Mouse (Mus musculus): ENCODE data around the gene Chil4.
"Not testable (repeated sequence)": the region's sequence is repeated elsewhere in the genome, so short reads cannot be mapped to it uniquely, and the experiment has no call there.

Gene Chil4

GRCm38 (mm10) chr3:106219407-106219806 lies at the start of gene Chil4:
TSS of gene Chil4 (minus strand) at chr3:106219507.
- no peak for DNase-seq (ENCODE audit: low spot score)

GRCm38 (mm10) chr3:106265854-106266253 lies 46.5 kb upstream of the Chil4 start:
- DNase-seq (ENCODE audit: low spot score), result no peak

- DNase-seq (ENCODE audit: low spot score), result no peak
Measured at GRCm38 (mm10) chr3:106264854-106265253, 45.5 kb upstream of the Chil4 start.

DNA sequence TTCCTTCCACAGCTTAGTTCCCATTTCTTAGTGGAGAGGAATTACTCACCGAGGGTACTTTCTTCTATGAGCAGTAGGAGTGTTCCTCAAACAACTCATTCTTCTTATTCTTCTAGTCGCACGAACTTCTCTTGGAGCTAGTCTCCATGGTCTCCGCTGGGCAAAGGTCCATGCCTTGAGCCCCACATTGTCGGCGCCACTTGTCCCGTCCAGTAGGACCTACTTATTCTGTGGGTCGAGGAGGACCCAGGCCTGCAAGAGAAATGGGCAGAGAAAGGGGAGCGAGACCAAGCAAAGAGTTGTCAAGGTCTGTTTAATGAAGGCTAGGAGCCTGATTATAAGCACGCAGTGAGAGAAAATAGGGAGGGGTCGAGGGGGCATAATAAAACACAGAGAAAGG lies 37.8 kb upstream of the Chil4 start:
- DNase-seq (ENCODE audit: low spot score), result not testable (repeated sequence)

DNA sequence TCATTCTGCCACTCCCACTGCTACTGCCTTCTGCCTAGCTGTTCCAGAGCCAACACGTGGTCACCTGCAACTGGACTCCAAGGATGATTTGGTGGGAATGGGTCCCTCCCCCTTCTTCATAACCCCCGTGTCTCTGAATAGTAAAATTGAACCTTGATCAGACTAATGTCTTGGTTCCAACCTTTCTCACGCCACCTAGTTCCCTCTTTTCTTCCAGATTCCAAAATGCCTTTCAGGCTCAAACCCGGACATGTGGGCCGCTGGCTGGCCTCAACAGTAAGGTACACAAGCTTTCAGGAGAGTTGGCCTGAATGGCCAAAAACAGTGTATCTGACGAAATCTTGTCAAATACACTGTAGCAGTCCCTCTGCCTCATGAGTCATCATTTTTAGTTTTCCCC lies 33.4 kb upstream of the Chil4 start:
- DNase-seq (ENCODE audit: low spot score), result no peak

- not testable (repeated sequence) for DNase-seq (ENCODE audit: low spot score)
Measured at GRCm38 (mm10) chr3:106250763-106251399, 31.6 kb upstream of the Chil4 start.

DNA sequence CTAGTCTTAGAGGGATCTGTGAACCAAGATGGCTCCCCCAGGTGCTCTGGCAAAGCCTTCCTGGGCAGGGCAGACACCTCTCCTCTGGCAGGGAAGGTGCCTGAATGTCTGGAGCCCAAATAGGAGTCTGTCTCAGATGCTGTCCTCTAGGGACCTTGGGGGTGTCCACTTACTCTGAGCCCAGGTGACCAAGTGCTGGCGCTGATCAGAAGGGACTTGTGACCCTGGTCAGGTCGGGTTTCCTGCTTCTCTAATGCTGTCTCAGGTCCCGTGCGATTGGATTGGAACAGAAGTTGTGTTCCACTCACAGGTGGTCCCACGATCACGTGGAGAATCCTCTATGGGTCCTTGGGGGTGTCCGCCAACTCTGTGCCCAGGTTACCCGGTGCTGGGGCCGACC lies 28.1 kb upstream of the Chil4 start:
- DNase-seq (ENCODE audit: low spot score), result not testable (repeated sequence)

DNA sequence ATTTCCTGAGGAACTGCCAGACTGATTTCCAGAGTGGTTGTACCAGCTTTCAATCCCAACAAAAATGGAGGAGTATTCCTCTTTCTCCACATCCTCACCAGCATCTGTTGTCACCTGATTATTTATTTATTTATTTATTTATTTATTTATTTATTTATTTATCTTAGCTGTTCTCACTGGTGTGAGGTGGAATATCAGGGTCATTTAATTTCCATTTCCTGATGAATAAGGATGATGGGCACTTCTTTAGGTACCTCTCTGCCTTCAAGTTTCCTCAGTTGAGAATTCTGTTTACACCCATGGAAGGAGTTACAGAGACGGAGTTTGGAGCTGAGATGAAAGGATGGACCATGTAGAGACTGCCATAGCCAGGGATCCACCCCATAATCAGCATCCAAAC lies 20.9 kb upstream of the Chil4 start:
- not testable (repeated sequence) for DNase-seq (ENCODE audit: low spot score)

DNA sequence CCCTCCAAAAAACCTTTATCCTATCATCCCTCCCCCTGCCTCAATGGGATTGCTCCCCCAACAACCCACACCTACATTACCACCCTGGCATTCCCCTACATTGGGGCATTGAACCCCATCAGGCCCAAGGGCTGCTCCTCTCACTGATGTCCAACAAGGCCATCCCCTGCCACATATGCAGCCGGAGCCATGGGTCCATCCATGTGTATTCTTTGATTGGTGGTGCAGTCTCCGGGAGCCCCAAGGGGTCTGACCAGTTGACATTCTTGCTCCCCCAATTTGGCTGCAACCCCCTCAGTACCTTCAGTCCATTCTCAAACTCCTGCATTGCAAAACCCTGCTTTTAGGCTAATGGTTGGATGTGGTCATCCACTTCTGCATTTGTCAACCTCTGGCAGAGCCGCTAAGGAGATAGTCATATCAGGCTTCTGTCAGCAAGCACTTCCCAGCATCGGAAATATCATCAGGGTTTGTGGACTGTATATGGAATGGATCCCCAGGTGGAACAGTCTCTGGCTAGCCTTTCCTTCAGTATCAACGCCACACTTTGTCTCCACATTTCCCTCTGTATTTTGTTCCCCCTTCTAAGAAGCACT lies 20.0 kb upstream of the Chil4 start:
- DNase-seq (ENCODE audit: low spot score), result no peak

DNA sequence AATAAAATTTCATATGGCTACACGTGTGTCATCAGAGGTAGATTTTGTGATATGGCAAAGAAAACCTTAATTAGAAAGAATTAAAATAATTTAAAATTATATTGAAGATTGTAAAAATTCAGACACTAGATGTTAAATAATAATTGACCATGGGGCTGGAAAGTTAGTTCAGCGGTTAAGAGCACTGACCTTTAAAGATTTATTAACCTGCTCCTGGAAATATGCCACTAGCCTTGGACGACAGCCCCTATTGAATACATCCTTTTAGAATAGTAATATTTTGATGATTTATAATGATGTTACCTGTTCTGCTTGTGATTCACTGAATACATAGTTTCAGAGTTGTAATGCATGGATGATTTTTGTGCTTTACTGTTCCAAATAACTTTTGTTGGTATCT lies 4.1 kb upstream of the Chil4 start:
- not testable (repeated sequence) for DNase-seq (ENCODE audit: low spot score)

GRCm38 (mm10) chr3:106221625-106222265 lies 2.4 kb upstream of the Chil4 start:
- DNase-seq (ENCODE audit: low spot score), result no peak

GRCm38 (mm10) chr3:106218284-106218954 lies 888 bp downstream of the Chil4 start:
- not testable (repeated sequence) for DNase-seq (ENCODE audit: low spot score)

DNA sequence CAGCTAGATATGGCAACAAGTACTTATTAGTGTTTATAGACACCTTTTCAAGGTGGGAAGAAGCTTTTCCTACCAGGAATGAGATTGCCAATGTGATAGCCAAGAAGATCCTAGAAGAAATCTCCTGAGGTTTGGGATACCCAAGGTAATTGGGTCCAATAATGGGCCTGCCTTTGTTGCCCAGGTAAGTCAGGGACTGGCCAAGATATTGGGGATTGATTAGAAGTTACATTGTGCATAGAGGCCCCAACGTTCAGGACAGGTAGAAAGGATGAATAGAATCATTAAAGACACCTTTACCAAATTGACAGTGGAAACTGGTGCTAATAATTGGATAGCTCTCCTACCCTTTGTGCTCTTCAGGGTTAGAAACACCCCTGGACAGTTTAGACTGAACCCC lies 21.3 kb downstream of the Chil4 start:
- DNase-seq (ENCODE audit: low spot score), result not testable (repeated sequence)

DNA sequence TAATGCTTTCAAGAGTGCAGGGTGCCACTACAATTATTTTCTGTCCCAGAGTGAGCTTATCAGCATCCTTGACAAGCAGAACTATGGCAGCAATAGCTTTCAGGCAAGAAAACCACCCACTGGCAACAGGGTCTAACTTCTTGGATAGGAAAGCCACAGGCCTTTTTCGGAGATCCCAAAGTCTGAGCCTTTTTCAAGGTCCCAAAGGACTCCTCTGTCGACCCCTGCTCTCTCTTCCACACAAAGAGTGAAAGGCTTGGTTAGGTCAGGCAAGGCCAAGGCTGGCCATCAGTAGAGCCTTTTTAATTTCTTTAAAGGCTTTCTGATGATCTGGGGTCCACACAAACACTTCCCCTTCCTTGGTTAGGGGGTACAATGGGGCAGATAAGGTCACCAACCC lies 22.1 kb downstream of the Chil4 start:
- DNase-seq (ENCODE audit: low spot score), result not testable (repeated sequence)

DNA sequence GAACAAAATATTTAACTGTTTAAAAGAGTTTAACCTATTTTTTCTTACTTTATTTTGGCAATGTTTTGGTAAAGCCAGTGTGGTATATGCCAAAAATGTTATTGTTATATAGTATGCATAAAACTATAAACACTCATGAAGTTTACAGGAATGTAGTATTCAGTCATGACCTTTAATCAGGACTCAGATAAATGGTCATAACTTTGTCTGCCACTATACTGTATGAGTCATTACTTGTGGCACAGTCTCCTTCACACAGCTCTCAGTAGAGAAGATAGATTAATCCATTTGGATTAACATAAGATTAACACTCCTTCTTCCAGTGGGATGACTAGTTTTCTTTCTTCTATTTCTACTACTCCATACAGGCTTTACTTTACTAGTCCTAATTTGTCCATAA lies 23.0 kb downstream of the Chil4 start:
- DNase-seq (ENCODE audit: low spot score), result no peak

- no peak for DNase-seq (ENCODE audit: low spot score)
Measured at GRCm38 (mm10) chr3:106195486-106195885, 23.8 kb downstream of the Chil4 start.

GRCm38 (mm10) chr3:106187991-106188390 lies 31.3 kb downstream of the Chil4 start:
- no peak for DNase-seq (ENCODE audit: low spot score)

GRCm38 (mm10) chr3:106177509-106178189 lies 41.7 kb downstream of the Chil4 start:
- DNase-seq (ENCODE audit: low spot score), result no peak

DNA sequence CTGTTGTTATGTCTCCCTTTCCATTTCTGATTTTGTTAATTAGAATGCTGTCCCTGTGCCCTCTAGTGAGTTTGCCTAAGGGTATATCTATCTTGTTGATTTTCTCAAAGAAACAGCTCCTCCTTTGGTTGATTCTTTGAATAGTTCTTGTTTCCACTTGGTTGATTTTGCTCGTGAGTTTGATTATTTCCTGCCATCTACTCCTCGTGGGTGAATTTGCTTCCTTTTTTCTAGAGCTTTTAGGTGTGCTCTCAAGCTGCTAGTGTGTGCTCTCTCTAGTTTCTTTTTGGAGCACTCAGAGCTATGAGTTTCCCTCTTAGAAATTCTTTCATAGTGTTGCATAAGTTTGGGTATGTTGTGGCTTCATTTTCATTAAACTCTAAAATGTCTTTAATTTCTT lies 44.3 kb downstream of the Chil4 start:
- DNase-seq (ENCODE audit: low spot score), result not testable (repeated sequence)

DNA sequence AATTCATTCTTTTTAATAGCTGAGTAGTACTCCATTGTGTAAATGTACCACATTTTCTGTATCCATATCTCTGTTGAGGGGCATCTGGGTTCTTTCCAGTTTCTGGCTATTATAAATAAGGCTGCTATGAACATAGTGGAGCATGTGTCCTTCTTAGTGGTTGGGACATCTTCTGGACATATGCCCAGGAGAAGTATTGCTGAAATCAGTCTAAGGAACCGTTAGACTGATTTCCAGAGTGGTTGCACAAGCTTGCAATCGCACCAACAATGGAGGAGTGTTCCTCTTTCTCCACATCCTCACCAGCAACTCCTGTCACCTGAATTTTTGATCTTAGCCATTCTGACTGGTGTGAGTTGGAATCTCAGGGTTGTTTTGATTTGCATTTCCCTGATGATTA lies 46.8 kb downstream of the Chil4 start:
- DNase-seq (ENCODE audit: low spot score), result not testable (repeated sequence)

DNA sequence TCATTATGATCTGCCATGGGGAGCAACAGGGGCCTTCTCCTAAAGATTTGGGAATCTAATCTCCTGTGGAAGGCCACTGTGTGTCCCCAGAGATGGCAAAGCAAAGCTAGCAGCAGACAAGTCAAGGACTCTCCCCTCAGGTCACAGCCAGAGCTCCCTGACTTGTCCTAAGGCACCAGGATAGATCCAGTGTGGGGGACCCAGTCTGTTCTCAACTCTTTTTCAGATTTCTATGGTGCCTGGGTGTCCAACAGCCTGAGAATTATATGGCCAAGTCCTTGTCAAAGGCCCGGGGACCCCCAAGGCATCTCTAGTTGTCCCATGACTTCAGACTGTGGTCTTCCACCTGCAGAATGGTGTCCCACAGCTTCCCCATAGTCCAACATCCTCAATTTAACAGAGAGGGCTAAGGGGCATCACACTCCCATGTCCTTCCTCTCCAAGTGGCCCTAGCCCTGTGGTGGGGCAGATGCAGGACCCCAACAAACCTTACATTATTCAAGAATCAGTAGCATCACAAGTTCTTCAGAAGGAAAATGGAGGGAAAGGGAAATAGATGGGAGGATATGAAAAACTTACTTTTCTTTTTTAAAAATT lies 48.1 kb downstream of the Chil4 start:
- no peak for DNase-seq (ENCODE audit: low spot score)

- no peak for DNase-seq (ENCODE audit: low spot score)
Measured at GRCm38 (mm10) chr3:106170522-106171053, 48.7 kb downstream of the Chil4 start.
